Mouse (Mus musculus) ovary, postnatal 10 days (tissue): ENCODE measurements around the gene Zpr1.

Experiments
- DNase-seq: peaks from one replicate; pipeline ENCODE4 v3.0.0; 2022; ENCODE audit warnings: low spot score

Zpr1 gene

DNA sequence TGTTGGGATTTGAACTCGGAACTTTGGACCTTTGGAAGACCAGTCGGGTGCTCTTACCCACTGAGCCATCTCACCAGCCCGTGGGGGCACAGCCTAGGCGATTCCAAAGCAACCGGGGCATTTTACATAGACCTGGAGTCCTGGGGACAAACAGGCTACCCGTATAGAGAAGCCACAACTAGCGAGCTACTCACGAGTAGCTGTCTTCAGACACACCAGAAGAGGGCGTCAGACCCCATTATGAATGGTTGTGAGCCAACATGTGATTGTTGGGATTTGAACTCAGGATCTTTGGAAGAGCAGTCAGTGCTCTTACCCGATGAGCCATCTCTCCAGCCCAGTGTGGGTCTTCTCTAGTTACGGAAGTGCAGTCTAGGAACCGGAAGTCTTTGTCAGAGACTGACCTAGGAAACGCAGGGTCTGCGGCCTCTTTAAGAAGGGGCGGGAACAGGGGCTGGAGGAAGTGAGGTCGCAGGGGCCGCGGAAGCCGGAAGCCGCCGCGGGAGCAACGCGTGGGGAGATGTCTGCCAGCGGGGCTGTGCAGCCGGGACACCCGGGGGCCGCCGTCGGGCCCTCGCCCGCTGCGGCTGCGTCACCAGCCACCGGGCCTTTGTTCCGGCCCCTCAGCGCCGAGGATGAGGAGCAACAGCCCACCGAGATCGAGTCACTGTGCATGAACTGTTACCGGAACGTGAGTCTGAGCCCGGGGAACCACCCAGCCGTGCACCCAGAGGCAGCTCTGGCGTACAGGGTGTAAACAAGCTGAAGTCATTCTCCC lies at the start of gene Zpr1:
Zpr1 (plus strand) TSS at position 388 of the 778 bp plus-strand sequence.
- peak; percentile 60 for DNase-seq

DNA sequence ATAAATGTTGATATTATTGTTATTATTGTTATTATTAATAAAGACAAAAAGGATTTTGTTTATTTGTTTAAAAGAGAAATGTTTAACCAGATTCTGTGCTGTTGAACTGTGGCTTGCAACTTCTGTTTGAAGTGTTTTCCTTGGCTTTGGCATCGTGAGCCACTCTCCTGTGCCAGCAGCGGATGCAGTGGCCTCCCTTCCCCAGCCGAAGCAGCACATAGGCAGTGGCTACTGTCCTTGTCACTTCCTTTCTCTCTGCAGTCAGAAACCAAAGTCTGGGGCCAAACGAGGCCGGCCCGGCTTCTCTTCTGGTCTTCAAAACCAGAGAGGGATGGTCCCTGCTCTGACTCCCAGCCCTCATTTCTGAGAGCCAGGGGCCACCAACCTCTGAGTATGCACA lies 49.8 kb upstream of the Zpr1 start:
- DNase-seq: no peak

DNA sequence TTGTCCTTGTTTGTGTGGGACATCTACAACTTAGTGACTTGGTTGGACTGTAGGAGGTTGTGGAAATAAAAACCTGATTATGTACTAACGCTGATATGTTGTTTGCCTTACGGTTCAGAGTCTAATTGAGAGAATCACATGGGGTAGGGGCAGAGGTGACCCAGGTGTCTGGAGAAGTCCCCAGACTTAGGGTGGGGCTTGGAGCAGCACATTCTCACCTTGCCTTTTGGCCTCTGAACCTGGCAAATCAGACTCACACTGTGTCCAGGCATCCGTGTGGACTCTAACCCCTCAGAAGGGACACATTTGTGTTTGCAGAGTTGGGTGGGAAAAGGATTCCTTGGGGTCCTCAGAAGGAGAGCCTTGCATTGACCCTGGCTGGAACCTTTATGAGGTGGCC lies 48.8 kb upstream of the Zpr1 start:
- no peak for DNase-seq

DNA sequence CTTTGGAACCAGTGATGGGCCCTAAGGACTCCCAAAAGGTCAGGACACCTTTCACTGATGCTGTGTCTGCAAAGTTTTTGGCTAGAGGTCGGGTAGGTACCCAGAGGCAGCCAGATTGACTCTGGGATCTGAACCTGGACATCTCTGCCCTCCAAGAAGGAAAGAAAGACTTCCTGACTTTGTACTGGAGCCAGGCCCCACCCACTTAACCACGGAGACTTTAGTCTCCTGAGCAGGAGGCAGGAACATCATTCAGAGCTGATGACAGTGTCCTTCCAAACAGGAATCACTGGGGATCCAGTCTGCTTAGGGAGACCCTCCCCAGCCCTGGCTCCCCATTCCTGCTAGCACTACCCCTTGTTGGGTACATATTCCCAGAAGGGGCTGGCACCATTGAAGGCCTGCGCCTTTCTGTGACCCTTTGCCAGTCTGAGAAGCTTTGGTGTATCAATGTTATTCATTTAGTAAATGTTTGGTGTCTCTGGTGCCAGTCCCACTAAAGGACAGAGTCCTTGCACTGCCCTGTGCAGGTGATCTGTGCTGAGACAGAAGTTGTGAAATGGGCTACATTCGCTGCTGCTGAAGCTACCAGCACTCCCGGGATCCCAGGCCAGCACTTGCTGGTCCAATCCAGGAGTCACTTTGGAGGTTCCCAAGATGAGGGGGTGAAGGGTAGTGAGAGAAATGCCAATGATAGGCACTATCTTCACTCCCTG lies 47.8 kb upstream of the Zpr1 start:
- DNase-seq: no peak

DNA sequence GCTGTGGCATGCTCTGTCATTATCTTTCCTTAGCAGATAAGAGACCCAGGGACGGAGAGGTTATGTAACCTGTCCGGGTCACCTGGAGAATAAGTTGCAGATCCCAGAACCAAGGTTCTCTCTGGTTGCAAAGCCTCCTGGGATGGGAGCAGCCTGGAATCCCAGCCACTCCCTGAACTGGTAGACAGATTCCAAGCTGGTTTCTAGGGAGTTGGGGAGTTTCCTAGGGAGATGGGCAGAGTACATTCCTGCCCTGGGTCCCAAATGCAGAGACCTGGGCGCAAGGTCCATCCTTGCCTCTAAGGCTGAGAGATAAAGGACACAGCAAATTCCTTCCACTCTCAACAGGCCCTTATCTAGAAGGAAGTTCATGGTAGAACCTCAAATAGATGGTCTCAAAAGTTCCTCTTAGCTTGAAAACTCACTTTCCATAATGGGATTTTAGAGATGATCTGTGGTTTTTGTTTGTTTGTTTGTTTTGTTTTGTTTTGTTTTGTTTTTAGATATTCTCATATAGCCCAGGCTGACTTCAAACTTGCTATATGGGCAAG lies 45.7 kb upstream of the Zpr1 start:
- no peak for DNase-seq

DNA sequence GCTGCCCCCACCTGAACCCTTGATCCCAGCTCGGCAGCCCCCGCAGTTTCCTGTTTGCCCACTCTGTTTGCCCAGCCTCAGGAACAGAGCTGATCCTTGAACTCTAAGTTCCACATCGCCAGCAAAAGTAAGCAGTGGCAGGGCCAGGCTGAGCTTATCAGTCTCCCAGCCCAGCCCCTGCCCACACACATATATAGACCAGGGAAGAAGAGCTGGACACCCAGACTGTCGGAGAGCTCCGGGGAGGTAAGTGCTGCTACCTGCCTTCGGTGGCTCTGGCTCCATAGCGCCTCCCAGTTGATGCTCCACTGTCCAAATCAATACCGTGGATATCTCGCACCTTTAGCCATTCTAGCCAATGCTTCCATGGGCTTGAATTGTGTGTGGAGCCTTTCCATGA lies 44.4 kb upstream of the Zpr1 start, which contains the start of gene Apoa1:
Apoa1 (plus strand) TSS at position 90 of the 400 bp plus-strand sequence.
- DNase-seq: no peak

DNA sequence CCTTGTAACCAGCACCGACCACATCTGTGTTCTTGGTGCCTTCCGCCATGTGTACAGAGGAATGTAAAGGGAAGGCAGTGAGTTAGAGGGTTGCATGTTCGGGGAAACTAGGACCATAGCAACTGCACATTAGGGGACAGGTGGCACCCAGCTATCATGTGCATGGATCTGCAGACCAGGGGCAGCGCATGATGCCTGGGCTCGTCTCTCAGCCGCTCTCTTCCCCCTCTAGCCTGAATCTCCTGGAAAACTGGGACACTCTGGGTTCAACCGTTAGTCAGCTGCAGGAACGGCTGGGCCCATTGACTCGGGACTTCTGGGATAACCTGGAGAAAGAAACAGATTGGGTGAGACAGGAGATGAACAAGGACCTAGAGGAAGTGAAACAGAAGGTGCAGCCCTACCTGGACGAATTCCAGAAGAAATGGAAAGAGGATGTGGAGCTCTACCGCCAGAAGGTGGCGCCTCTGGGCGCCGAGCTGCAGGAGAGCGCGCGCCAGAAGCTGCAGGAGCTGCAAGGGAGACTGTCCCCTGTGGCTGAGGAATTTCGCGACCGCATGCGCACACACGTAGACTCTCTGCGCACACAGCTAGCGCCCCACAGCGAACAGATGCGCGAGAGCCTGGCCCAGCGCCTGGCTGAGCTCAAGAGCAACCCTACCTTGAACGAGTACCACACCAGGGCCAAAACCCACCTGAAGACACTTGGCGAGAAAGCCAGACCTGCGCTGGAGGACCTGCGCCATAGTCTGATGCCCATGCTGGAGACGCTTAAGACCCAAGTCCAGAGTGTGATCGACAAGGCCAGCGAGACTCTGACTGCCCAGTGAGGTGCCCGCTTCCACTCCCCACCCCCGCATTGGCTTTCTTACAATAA lies 43.1 kb upstream of the Zpr1 start:
- DNase-seq: peak; percentile 53

DNA sequence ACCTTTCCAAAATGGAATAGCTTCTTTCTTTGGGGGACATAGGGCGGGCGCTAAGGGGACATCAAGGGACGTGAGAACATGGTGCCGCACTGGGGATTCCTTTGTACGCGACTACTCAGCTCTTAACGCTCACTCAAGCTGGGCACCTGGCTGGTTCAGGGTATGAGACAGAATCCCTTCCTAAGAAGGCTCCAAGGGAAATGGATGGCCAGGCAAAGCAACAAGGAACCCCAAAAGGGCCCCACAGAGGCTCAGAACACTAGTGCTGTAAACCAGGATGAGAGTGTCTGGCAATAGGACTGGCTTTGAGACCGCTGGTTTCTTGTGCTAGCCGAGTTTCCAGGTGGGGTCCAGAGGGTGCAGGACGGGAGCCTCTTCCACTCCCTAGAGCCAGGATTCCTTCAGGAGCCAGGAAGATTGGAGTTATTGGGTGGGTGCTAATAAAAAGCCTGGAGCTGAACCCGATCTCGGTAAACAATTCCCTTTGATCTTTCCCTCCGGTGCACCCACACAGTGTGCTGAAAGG lies 42.4 kb upstream of the Zpr1 start:
- no peak for DNase-seq

DNA sequence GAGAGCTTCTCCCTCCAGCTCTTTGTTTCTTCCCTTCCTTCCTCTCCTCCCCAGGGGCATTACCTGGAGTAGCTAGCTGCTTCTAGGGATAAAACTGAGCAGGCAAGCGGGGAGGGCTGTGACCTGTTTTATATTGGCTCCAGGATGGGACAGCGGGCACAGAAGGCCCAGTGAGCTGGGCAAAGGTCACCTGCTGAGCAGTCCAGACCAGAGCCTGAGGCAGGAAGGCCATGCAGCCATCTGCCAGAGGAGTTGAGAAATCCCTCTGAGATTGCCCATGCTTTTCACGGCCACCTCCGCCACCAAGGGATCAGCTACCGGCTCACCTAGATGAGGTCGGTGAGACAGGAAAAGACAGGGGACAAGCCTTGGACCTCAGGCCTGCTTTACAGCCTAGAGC lies 37.7 kb upstream of the Zpr1 start:
- DNase-seq: no peak

DNA sequence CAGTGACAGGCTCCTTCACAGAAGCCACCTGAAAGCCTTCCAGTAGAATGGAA lies 37.4 kb upstream of the Zpr1 start, which contains the start of gene Apoc3:
Apoc3 (minus strand) TSS at position 41 of the 53 bp plus-strand sequence.
- DNase-seq: no peak

DNA sequence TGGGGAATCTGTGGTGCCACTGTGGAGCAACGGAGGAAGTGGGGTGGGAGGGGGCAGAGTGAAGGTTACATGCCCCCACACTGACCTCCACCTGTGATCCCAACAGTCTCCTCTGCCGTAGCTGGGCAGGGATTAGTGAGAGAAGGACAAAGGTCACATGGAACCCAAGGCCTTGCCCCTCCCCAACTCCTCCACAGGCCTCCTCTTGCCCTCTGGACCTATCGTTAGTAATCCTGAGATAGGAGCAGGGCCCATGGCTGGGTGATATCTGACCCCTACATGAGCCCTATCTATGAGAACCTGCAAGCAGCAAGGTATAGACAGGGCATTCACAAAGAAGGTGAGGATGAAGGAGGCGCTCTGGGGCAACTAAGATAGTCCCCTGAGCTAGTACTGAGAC lies 37.2 kb upstream of the Zpr1 start:
- DNase-seq: no peak

DNA sequence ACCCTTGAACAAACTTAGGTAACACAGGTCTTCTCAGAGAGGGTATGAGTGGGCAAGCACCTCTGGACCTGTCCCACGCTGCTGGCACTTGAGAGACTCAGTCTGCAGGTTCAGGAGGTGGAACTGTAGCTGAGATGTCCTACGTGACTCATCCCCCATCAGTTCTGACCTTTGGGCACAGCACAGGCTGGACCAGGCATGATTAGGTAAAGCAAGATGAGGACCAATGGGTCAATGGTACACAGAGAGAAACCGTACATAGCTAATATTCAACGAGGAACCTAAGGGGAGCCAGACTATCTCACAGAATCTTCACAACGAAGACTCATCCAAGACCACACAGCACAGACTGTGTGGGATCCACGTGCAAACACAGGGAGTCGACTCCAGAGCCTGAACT lies 34.0 kb upstream of the Zpr1 start:
- no peak for DNase-seq

DNA sequence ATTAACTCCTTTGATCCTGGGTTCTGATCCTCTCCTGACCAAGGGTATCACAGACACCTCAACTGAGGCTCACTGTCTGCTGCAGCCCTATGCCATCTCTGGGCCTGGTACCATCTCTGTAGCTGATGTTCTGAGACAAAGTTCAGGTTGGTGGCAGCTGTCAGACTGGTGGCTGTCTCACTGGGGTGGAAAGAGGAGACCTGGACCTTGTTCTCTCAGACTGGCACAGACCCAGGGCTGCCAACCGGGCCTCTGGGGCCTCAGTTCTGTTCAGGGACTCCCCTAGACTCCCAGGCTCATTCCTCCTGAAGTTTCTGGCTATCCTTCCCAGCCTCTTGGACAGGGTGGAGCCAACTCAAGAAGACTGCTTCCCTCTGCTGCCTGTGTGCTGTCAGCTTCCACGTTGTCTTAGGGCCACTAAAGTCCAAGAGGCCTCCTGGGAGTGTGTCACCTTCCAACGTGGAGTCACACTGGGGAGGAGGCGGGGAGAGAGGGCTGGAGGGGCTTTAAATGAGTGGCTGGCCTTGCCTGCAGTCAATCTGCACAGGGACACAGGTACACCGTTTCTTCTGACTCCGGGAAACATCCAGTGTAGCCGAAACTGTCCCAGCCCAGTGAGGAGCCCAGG lies 32.2 kb upstream of the Zpr1 start, which contains the start of gene Apoa4:
Apoa4 (plus strand) TSS at position 171 of the 628 bp plus-strand sequence.
- no peak for DNase-seq

DNA sequence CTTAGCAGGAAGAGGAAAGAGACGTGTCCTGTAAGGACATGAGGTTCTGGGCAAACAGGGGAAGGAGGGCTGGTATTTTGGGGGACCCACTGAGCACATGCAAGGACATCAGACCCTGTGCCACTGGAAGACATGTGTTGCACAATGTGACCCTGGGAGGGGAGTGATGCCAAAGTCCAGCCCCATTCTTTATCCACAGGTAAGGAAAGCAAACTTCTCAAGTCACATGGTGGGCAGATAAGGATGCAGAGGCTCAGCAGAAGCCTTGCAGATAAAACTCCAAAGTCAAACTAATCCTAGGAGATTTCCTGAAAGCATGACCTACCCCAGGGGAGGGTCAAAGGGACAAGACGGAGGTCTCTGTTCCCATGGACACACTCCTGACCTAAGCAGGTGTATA lies 31.0 kb upstream of the Zpr1 start:
- DNase-seq: no peak

DNA sequence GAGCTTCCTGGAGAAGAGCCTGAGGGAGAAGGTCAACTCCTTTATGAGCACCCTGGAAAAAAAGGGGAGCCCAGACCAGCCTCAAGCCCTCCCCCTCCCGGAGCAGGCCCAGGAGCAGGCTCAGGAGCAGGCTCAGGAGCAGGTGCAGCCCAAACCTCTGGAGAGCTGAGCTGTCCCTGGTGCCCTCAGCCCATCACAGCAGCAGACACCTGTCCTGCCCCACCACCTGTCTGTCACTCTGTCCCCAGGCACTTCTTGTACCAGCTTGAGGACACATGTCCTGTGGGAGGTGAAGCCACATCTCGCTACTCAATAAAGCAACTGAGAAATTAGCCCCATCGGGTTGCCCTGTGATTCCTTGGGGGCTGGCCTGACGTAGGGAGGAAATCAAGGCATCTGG lies 29.7 kb upstream of the Zpr1 start:
- DNase-seq: no peak

DNA sequence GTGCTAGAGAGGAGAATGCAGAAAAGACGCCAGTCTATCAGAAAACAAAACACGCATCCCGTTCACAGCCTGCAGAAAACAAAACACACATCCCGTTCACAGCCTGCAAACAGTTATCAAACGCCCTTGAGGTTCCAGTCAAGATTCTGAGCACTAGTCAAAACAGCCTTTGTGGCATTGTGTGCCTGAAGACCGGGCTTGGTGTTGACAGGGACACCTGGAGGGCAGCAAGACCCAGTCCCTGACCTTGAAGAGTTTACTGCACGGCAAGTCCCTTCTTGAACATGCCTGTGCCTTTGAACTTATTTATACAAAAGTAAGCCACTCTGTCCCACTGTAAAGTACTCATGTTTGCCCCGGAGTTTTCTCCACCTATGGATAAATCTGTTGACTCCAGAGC lies 29.3 kb upstream of the Zpr1 start:
- DNase-seq: no peak

DNA sequence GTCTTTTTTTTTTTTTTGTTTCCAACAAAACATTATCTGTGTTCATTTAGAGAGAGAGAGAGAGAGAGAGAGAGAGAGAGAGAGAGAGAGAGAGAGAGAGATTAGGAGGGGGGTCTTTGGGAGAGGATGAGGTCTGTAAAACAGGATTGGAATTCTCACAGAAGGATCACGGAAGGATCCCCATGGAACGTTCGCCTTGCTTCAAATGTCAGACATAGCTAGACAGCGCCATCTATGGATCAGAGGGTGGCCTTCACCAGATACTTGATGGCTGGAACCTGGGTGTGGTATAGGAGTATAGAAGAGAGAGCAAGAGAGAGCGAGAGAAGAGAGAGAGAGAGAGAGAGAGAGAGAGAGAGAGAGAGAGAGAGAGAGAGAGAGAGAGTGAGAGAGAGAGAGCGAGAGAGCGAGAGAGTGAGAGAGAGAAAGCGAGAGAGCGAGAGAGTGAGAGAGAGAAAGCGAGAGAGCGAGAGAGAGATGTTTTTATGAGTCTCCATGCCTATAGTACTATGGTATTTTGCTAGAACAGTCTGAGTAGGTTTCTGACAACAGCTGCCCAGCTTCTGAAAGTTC lies 26.0 kb upstream of the Zpr1 start:
- no peak for DNase-seq

DNA sequence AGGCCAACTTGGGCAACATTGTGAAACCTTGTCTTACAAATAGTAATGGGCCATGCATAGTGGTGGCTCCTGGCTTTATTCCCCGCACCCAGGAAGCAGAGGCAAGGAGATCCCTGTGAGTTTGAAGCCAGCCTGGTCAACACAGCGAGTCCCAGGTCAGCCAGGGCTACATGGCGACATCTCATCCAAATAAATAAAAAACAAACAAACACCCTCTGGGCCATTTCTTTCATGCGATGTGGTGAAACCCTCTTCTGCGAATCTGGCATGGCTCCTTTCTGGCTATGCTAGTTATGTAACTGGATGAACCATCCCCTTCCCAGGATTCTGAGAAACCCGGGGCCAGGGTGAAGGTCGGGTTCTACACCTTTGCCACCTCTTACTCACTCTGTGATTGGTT lies 16.7 kb upstream of the Zpr1 start:
- no peak for DNase-seq

DNA sequence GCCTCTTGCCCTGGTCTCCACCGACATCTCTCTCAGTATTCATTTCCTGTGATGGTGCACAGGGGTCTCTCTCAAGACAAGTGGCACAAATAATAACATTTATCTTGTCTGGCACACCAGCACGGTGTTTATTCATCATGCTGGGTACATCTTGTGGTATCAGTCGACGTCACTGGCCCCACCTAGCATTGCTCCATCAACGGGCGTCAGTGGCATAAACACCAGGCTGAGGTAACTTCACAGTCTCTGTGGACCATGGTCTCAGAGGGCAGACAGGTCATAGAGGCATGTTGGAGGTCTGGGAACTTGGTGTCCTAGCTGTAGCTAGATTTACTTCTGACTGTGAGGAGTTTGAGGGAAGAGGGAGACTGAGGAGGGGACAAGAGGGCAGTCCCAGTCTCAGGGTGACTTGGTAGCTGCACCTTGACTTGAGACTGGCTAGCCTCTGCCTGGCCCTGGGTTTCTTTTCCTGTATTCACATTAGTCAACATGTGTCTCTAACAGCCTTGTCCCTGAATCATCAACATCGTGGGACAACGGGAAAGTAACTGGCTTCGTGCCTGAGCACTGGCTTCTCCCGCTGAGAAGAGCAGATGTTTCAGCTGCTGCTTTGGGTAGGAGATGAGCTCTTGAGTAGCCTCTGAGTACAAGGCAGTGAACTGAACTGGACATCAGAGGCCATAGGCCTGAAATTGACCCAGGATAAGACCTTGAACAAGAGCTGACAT lies 16.0 kb upstream of the Zpr1 start:
- no peak for DNase-seq

DNA sequence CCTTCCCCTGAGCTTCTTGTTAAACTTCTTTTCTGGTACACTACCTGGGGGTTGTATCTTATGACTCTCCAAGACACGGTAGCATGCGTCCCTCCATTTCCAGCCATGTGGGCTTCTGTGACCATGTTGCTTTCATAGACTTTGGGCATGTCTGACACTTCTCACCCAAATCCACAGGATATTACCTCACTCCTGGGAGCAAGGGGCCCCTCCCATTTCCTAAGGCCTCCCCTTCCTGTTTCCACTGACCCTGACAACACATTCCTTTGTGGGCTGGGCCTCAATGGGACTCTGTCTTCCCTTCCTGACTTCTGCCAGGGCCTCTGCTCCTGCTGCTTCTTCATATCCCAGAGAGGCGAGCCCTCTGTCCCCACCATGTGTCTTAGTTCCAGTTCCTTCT lies 15.3 kb upstream of the Zpr1 start:
- DNase-seq: no peak

DNA sequence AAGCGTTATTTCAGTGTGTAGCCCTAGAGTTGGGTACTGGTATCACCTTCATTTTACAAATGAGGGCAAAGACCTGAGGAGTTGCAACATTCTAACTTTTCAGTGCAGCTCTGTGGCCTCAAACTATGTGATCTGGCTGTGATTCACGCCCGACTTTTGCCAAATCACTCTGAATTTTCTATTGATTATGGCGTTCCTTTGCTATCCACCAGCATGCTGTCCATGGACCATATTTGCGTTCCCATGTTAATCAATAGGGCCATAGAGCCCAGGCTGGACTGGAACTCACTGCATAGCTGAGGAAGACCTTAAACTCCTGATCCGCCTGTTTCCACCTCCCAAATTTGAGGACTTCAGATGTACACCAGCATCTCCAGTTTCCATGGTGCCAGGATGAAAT lies 13.8 kb upstream of the Zpr1 start:
- no peak for DNase-seq
